Mouse (Mus musculus): ENCODE data around the gene Mtnr1b.

DNA sequence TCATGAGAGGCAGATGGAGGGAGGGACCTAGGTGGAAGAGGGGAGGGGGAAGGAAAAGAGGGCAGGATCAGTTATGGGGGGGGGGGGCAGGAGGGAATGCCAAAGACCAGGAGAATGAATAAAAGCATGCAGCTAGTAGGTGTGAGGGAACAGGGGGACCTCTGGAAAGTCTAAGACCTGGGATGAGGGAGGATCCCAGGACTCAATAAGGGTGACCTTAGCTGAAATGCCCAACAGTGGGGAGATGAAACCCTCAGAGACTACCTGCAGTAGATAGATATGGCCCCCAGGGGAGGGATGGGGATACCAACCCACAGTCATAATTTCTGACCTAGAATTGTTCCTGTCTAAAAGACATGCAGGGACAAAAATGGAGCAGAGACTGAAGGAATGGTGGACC lies 6.4 kb upstream of the Mtnr1b start:
- no peak for TF ChIP-seq POLR2A (IDR thresholded peaks at IDR 0.05; ENCODE audit: insufficient read depth, low read depth, low read length)
- TF ChIP-seq CTCF (IDR thresholded peaks at IDR 0.05; ENCODE audit: insufficient read depth, low read depth, low read length) = no peak
